Mouse (Mus musculus): ENCODE measurements around the gene Cx3cl1. TPM values are rescaled to one million over a fixed set of nuclear protein-coding genes. Genes with fewer than 3 reads are reported as not detected.
A peak's percentile ranks its signal among the peaks of the same experiment; 100 is the strongest.

Cx3cl1 gene
- total and polyA plus RNA-seq, 2 experiments from 2014 or later = 68.7 to 80.0 TPM

- WGBS = 42% methylated on average over 14 of the region's 14 CpGs
- no peaks in the 10 kb centered on the region for H3K4me1 ChIP-seq (ENCODE audit: insufficient read depth)
- H3K4me3 ChIP-seq (ENCODE audit: low read depth, low read length) = no peak overlapping the region
- DNase-seq (no peak), ATAC-seq (no peak)
- TF ChIP-seq CTCF (IDR thresholded peaks at IDR 0.05; ENCODE audit: low read depth) = peak; percentile 59
- no peak overlapping the region for H3K4me2 ChIP-seq (ENCODE audit: low read depth)
- no peak overlapping the region for H3K27ac ChIP-seq (ENCODE audit: low read depth, low read length)
- no peak overlapping the region for H3K9ac ChIP-seq
- H3K9me3 ChIP-seq (ENCODE audit: low read length) = no peaks in the 10 kb centered on the region
- H3K27me3 ChIP-seq (ENCODE audit: insufficient read depth, low read length) = no peaks in the 10 kb centered on the region
- H3K36me3 ChIP-seq (ENCODE audit: insufficient read depth) = no peaks in the 10 kb centered on the region
Observed at GRCm38 (mm10) chr8:94801293-94802095, 29.7 kb downstream of the Cx3cl1 start.

DNA sequence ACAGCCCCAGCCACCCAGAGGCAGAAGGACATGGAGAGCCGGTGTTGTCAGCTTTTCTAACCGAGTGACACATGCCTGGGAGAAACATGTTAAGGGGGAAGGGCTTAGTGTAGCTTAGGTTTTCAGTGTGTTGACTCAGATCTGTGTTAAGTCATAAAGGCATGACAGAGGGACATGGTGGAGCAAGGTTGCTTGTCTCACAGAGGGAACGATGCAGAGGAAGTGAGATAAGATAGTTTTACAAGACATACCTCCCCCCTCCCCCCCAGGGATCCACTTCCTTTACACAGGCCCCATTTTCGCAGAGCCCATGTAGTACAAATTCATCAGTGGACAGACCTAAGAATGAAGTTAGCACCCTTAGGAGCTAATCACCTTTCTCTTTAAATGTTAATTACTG is 30.6 kb downstream of the Cx3cl1 start:
- Histone ChIP-seq H3K4me1 (ENCODE audit: insufficient read depth) (no peaks in the 10 kb centered on the region), H3K27me3 (ENCODE audit: insufficient read depth, low read length) (no peaks in the 10 kb centered on the region), H3K9me3 (ENCODE audit: low read length) (no peaks in the 10 kb centered on the region), H3K27ac (ENCODE audit: low read depth, low read length) (no peak overlapping the region), H3K4me2 (ENCODE audit: low read depth) (no peak overlapping the region), H3K4me3 (ENCODE audit: low read depth, low read length) (no peak overlapping the region), H3K36me3 (ENCODE audit: insufficient read depth) (no peaks in the 10 kb centered on the region), H3K9ac (no peak overlapping the region)
- WGBS = 89% methylated on average over 4 of the region's 4 CpGs
- ATAC-seq = no peak
- no peak for DNase-seq
- TF ChIP-seq CTCF (IDR thresholded peaks at IDR 0.05; ENCODE audit: low read depth) = no peak

DNA sequence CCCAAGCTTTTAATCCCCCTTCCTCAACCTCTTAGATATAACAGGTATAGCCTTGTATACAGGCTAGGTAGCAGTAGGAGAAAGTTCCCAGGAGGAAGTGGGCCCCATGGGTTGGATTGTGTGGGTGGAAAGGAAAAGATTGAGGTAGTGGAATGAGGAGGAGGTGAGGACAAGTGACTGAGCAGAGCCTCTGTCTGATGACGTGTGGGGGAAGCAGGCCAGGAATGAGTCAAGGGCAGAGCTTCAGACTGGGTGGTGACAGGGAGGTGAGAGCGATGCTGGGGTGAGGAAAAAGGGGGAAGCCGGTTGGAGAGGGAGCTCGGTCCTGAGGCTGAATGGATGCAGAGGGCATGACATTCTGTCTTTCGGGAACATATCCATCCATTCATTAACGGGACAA is 31.7 kb downstream of the Cx3cl1 start:
- Histone ChIP-seq H3K27me3 (ENCODE audit: insufficient read depth, low read length) (no peaks in the 10 kb centered on the region), H3K36me3 (ENCODE audit: insufficient read depth) (no peaks in the 10 kb centered on the region), H3K9me3 (ENCODE audit: low read length) (no peaks in the 10 kb centered on the region), H3K4me1 (ENCODE audit: insufficient read depth) (no peaks in the 10 kb centered on the region), H3K9ac (no peak overlapping the region), H3K4me3 (ENCODE audit: low read depth, low read length) (no peak overlapping the region), H3K27ac (ENCODE audit: low read depth, low read length) (no peak overlapping the region), H3K4me2 (ENCODE audit: low read depth) (no peak overlapping the region)
- no peak for TF ChIP-seq CTCF (IDR thresholded peaks at IDR 0.05; ENCODE audit: low read depth)
- DNase-seq (no peak), ATAC-seq (no peak)
- WGBS = 79% methylated on average over 6 of the region's 6 CpGs

DNA sequence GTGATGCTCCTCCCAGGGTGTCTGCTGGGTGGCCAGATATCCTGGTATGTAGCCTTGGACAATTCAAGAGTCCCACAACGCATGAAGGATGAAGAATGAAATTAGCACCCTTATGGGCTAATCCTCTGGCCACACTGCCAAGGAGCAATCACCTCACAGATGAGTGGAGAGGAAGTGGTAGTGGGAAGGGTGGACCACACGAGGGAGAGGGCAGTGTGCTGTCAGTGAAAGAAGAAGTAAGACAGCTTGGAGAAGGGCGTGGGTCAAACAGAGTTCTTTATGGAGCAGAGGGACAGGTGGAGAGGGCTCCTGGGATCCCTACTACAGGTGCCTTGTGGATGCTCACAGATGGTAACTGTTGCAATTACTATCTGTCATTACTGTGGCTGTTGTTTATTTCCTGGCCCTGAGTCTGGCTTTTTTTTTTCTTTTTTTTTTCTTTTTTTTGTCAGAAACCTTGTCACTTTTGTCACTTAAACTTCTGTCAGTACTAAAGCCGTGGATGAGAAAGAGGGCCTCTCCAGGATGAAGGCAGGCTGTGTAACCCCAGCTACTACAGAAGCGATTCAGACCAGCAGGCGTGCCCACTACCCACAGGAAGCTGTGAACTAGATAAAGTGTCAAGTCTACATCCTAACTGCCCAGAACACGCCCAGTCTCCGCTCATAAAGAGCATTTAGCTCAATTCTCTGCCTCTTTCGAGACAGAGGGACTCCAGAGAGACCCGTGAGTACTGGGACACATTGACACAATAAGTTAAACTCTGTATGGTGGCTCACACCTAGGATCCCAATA is 32.9 kb downstream of the Cx3cl1 start:
- no peak overlapping the region for H3K9ac ChIP-seq
- H3K4me1 ChIP-seq (ENCODE audit: insufficient read depth) = no peaks in the 10 kb centered on the region
- no peak overlapping the region for H3K4me2 ChIP-seq (ENCODE audit: low read depth)
- ATAC-seq (no peak), DNase-seq (no peak)
- H3K4me3 ChIP-seq (ENCODE audit: low read depth, low read length) = no peak overlapping the region
- 77% methylated on average over 10 of the region's 10 CpGs for WGBS
- H3K27me3 ChIP-seq (ENCODE audit: insufficient read depth, low read length) = no peaks in the 10 kb centered on the region
- no peaks in the 10 kb centered on the region for H3K9me3 ChIP-seq (ENCODE audit: low read length)
- TF ChIP-seq CTCF (IDR thresholded peaks at IDR 0.05; ENCODE audit: low read depth) = no peak
- no peak overlapping the region for H3K27ac ChIP-seq (ENCODE audit: low read depth, low read length)
- H3K36me3 ChIP-seq (ENCODE audit: insufficient read depth) = no peaks in the 10 kb centered on the region

DNA sequence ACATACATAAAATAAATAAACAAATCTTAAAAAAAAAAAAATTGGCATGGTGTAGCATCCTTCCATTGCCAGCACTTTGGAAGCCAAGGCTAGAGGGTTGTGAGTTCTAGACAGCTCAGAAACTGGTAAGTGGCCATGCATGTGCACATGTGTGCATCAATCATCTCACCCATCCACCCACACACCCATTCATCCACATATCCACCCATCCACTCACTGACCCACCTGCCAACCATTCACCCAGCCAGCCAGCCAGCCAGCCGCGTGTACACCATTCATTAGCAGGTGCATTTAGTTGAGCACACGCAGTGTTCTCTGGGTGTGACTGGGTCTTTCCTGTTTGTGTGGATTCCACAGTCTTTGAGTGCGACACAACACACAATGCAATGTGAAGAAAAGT is 34.0 kb downstream of the Cx3cl1 start:
- whole genome bisulfite sequencing = 58% methylated on average over 4 of the region's 4 CpGs
- no peak for ATAC-seq
- H3K36me3 ChIP-seq (ENCODE audit: insufficient read depth) = no peaks in the 10 kb centered on the region

DNA sequence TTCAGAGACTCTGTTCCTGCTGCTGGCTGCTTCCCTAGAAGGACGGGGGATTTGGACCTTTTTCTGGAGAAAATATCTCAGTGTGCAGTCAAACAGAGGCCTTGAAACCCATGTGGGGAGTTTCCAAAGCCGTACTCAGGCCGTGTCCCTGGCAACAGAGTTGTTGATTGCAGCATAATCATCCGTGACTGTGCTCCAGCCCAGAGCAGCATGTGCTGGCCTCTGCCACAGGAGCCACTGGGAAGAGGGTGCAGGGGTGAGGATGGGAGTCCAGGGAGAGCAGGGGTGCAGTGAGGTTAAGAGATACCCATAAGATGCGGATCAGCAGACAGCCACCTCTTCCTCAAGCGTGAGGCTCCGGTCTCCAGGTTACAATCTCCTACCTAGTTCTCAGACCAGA is 35.7 kb downstream of the Cx3cl1 start:
- no peak for TF ChIP-seq CTCF (IDR thresholded peaks at IDR 0.05; ENCODE audit: low read depth)
- Histone ChIP-seq H3K4me3 (ENCODE audit: low read depth, low read length) (no peak overlapping the region), H3K27me3 (ENCODE audit: insufficient read depth, low read length) (no peaks in the 10 kb centered on the region), H3K4me1 (ENCODE audit: insufficient read depth) (peaks cover 3% of the 10 kb centered on the region; the same call in 1 of the 2 replicates), H3K36me3 (ENCODE audit: insufficient read depth) (no peaks in the 10 kb centered on the region), H3K9me3 (ENCODE audit: low read length) (no peaks in the 10 kb centered on the region), H3K27ac (ENCODE audit: low read depth, low read length) (no peak overlapping the region), H3K9ac (no peak overlapping the region), H3K4me2 (ENCODE audit: low read depth) (no peak overlapping the region)
- WGBS = 69% methylated on average over 7 of the region's 7 CpGs
- no peak; the same call in 1 of the 2 replicates for ATAC-seq
- no peak for DNase-seq

More for the DNA sequence above, 34.0 kb downstream of the Cx3cl1 start:
- DNase-seq = no peak
- Histone ChIP-seq H3K9me3 (ENCODE audit: low read length) (no peaks in the 10 kb centered on the region), H3K4me1 (ENCODE audit: insufficient read depth) (no peaks in the 10 kb centered on the region), H3K4me3 (ENCODE audit: low read depth, low read length) (no peak overlapping the region), H3K4me2 (ENCODE audit: low read depth) (no peak overlapping the region), H3K27me3 (ENCODE audit: insufficient read depth, low read length) (no peaks in the 10 kb centered on the region), H3K9ac (no peak overlapping the region), H3K27ac (ENCODE audit: low read depth, low read length) (no peak overlapping the region)
- no peak for TF ChIP-seq CTCF (IDR thresholded peaks at IDR 0.05; ENCODE audit: low read depth)

- no peak overlapping the region for H3K4me2 ChIP-seq (ENCODE audit: low read depth)
- no peak for DNase-seq
- no peak for ATAC-seq
- H3K27ac ChIP-seq (ENCODE audit: low read depth, low read length) = no peak overlapping the region
- H3K9me3 ChIP-seq (ENCODE audit: low read length) = no peaks in the 10 kb centered on the region
- peaks cover 6% of the 10 kb centered on the region; the same call in 1 of the 2 replicates for H3K4me1 ChIP-seq (ENCODE audit: insufficient read depth)
- H3K27me3 ChIP-seq (ENCODE audit: insufficient read depth, low read length) = no peaks in the 10 kb centered on the region
- no peak overlapping the region for H3K9ac ChIP-seq
- no peak overlapping the region for H3K4me3 ChIP-seq (ENCODE audit: low read depth, low read length)
- H3K36me3 ChIP-seq (ENCODE audit: insufficient read depth) = no peaks in the 10 kb centered on the region
- WGBS = 83% methylated on average over 6 of the region's 6 CpGs
- no peak for TF ChIP-seq CTCF (IDR thresholded peaks at IDR 0.05; ENCODE audit: low read depth)
Observed at GRCm38 (mm10) chr8:94808372-94808771, 36.6 kb downstream of the Cx3cl1 start.
